Mouse (Mus musculus): ENCODE measurements at regions not wholly inside any gene's neighbourhood (a gene's known extent, or its start where the extent isn't known, plus 50 kb on each side); places are given as distances from the start of the nearest gene placed in this dataset.
A peak's percentile ranks its signal among the peaks of the same experiment; 100 is the strongest.

DNA sequence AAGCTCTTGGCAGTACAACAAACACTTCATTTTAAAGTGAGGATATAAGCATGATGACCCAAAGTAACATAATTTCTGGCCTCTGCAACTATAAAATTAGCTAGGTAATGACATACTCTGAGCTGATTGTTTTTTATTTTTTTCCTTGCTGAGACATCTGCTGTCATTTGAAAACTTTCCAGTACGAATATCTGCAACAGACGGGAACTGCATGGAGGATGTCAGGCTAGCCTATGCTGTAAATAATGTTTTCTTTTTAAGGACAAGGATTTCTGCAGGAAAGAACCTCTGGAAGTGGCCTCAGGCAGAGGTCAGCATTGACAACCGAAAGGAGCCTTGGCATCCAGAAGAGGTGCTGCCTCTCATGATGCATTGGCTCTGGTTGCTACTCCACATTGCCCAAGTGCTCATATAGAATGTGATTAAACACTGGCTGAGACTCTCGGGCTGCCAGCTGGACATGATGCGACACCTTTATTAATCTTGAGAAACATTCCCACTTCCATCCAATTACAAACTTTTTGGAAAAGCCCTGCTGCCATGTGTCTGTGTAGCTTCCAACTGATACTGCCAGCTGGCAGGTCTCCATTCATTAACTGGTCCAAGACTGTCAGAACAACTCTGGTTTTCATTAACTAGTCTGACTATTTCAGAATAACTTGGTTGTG is 837.9 kb downstream of the Ryr2 start:
- Histone ChIP-seq H3K27me3 (ENCODE audit: control insufficient read depth, insufficient read depth, low read length) (no peaks in the 10 kb centered on the region), H3K4me1 (ENCODE audit: control insufficient read depth, insufficient read depth, low read length) (no peaks in the 10 kb centered on the region), H3K9me3 (replicated peaks; ENCODE audit: control insufficient read depth, low read length) (no peaks in the 10 kb centered on the region), H3K9ac (replicated peaks; ENCODE audit: low read length) (no peak overlapping the region), H3K4me3 (ENCODE audit: low read depth, low read length) (no peak overlapping the region), H3K27ac (replicated peaks; ENCODE audit: low read depth, low read length) (no peak overlapping the region), H3K36me3 (replicated peaks; ENCODE audit: control insufficient read depth, insufficient read depth, low read depth, low read length) (no peaks in the 10 kb centered on the region), H3K4me2 (ENCODE audit: low read depth, low read length) (no peak overlapping the region)
- DNase-seq (ENCODE audit: low spot score) (no peak), ATAC-seq (replicated peaks; ENCODE audit: insufficient number of reproducible peaks, low FRiP score, low TSS enrichment, low read depth) (no peak)
- WGBS, result 84% methylated on average over 5 of the region's 5 CpGs

DNA sequence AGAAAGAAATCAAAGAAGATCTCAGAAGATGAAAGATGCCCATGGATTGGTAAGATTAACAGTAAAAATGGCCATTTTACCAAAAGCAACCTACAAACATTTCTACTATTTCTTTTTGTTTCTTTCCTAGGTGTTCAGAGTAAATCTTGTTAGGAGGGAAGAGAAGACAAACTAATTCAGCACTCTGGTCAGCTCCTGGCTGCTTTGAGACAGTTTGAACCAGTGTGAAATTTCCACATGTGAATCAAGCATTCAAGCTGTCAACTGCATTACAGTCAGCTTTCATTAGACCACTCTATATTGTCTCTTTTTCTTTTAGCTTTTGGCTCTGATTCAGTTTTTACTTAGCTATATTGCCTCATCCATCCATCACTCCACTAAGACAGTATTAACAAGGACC is 859.2 kb downstream of the Ryr2 start:
- Histone ChIP-seq H3K27me3 (ENCODE audit: control insufficient read depth, insufficient read depth, low read length) (no peaks in the 10 kb centered on the region), H3K9ac (replicated peaks; ENCODE audit: low read length) (no peak overlapping the region), H3K36me3 (replicated peaks; ENCODE audit: control insufficient read depth, insufficient read depth, low read depth, low read length) (no peaks in the 10 kb centered on the region), H3K27ac (replicated peaks; ENCODE audit: low read depth, low read length) (no peak overlapping the region), H3K4me1 (ENCODE audit: control insufficient read depth, insufficient read depth, low read length) (no peaks in the 10 kb centered on the region), H3K4me2 (ENCODE audit: low read depth, low read length) (no peak overlapping the region), H3K9me3 (replicated peaks; ENCODE audit: control insufficient read depth, low read length) (no peaks in the 10 kb centered on the region), H3K4me3 (ENCODE audit: low read depth, low read length) (no peak overlapping the region)
- peak; percentile 76 for DNase-seq (ENCODE audit: low spot score)
- no peak for ATAC-seq (replicated peaks; ENCODE audit: insufficient number of reproducible peaks, low FRiP score, low TSS enrichment, low read depth)

DNA sequence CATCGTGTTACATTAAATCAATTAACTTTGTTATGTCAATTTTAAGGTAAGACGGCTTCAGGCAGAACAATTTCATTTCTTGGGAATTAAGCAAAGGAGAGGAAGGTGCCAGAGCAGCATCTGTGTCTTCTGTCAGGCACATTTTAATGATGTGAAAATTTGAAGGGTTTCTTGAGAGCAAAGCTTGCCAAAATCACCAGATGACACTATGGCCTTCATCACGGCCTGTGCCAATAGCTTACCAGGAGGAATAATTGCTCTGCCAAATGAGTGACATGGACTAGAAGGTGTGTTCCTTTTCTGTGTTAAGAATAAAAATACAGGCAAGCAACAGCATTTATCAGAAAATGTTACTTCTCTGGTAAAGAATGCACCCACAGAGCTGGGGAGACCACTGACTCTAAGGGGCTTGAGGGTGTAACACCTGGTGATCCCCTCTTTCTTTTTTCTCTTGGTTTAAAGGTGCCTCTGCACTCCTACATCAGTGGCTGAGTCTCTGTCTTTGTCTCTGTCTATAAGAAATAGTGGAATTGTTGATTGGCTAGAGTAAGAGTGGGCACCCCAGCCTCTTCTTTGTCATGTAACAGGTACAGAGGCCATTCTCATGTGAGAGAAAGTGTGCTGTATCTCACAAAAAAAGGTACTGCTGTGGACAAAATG is 856.2 kb upstream of the Chrm3 start:
- WGBS, result 75% methylated on average over 3 of the region's 3 CpGs
- Histone ChIP-seq H3K9ac (replicated peaks; ENCODE audit: low read length) (no peak overlapping the region), H3K36me3 (replicated peaks; ENCODE audit: control insufficient read depth, insufficient read depth, low read depth, low read length) (no peaks in the 10 kb centered on the region), H3K27ac (replicated peaks; ENCODE audit: low read depth, low read length) (no peak overlapping the region), H3K4me1 (ENCODE audit: control insufficient read depth, insufficient read depth, low read length) (no peaks in the 10 kb centered on the region), H3K9me3 (replicated peaks; ENCODE audit: control insufficient read depth, low read length) (no peaks in the 10 kb centered on the region), H3K27me3 (ENCODE audit: control insufficient read depth, insufficient read depth, low read length) (no peaks in the 10 kb centered on the region), H3K4me3 (ENCODE audit: low read depth, low read length) (no peak overlapping the region), H3K4me2 (ENCODE audit: low read depth, low read length) (no peak overlapping the region)
- no peak for DNase-seq (ENCODE audit: low spot score)
- ATAC-seq (replicated peaks; ENCODE audit: insufficient number of reproducible peaks, low FRiP score, low TSS enrichment, low read depth), result no peak

DNA sequence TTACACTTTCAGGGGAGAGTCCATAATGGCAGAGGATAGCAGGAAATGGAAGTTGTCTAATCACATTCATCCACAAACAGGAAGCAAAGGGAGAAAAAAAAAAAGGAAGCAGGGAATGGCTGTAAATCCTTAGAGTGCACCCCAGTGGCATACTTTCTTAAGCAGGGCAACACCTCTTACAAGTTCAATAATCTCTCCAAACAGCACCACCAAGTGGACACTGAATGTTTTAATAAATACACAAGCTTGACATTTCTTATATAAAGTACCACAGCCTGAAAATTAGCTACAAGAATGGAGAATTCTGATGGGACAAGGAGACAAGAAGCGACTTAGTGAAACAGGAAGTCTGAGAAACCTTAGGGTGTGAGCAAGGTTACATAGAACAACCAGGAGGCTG is 849.5 kb upstream of the Chrm3 start:
- DNase-seq (ENCODE audit: low spot score) (no peak), ATAC-seq (replicated peaks; ENCODE audit: insufficient number of reproducible peaks, low FRiP score, low TSS enrichment, low read depth) (no peak)
- H3K4me2 ChIP-seq (ENCODE audit: low read depth, low read length), result no peak overlapping the region
- no peaks in the 10 kb centered on the region for H3K4me1 ChIP-seq (ENCODE audit: control insufficient read depth, insufficient read depth, low read length)
- no peaks in the 10 kb centered on the region for H3K36me3 ChIP-seq (replicated peaks; ENCODE audit: control insufficient read depth, insufficient read depth, low read depth, low read length)
- 75% methylated on average over 1 of the region's 1 CpGs for WGBS
- H3K4me3 ChIP-seq (ENCODE audit: low read depth, low read length), result no peak overlapping the region
- H3K27ac ChIP-seq (replicated peaks; ENCODE audit: low read depth, low read length), result no peak overlapping the region
- H3K9me3 ChIP-seq (replicated peaks; ENCODE audit: control insufficient read depth, low read length), result no peaks in the 10 kb centered on the region
- H3K27me3 ChIP-seq (ENCODE audit: control insufficient read depth, insufficient read depth, low read length), result no peaks in the 10 kb centered on the region
- H3K9ac ChIP-seq (replicated peaks; ENCODE audit: low read length), result no peak overlapping the region

DNA sequence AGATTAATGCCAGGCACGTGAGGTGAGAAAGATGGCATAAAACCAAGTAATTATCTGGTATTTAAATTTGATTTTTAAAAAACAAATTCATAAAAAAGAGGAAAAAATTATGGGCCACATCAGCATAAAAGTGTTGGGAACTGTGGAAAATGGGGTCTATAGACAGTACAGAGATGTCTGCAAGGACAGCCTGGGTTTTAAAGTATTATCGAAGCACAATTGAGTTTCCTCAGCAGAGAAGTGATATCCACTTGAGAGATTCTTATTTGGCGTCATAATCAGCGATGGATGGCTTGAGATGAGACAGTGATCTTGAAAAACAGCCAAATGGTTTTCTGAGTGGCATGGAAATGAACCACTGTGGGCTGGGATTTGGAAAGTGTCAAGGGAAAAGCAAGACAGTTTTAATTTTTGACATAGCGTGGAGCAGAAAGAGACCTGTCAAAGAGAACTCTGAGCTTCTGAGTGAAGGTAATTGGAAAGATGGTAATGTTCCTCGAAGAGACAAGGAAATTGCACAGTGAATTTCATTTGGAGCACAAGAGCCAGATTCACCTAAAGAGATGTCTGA is 844.7 kb upstream of the Chrm3 start:
- DNase-seq (ENCODE audit: low spot score) (no peak), ATAC-seq (replicated peaks; ENCODE audit: insufficient number of reproducible peaks, low FRiP score, low TSS enrichment, low read depth) (no peak)
- no peak overlapping the region for H3K4me3 ChIP-seq (ENCODE audit: low read depth, low read length)
- no peaks in the 10 kb centered on the region for H3K4me1 ChIP-seq (ENCODE audit: control insufficient read depth, insufficient read depth, low read length)
- no peaks in the 10 kb centered on the region for H3K9me3 ChIP-seq (replicated peaks; ENCODE audit: control insufficient read depth, low read length)
- H3K36me3 ChIP-seq (replicated peaks; ENCODE audit: control insufficient read depth, insufficient read depth, low read depth, low read length), result no peaks in the 10 kb centered on the region
- 86% methylated on average over 6 of the region's 6 CpGs for WGBS
- H3K9ac ChIP-seq (replicated peaks; ENCODE audit: low read length), result no peak overlapping the region
- no peaks in the 10 kb centered on the region for H3K27me3 ChIP-seq (ENCODE audit: control insufficient read depth, insufficient read depth, low read length)
- H3K27ac ChIP-seq (replicated peaks; ENCODE audit: low read depth, low read length), result no peak overlapping the region
- no peak overlapping the region for H3K4me2 ChIP-seq (ENCODE audit: low read depth, low read length)

DNA sequence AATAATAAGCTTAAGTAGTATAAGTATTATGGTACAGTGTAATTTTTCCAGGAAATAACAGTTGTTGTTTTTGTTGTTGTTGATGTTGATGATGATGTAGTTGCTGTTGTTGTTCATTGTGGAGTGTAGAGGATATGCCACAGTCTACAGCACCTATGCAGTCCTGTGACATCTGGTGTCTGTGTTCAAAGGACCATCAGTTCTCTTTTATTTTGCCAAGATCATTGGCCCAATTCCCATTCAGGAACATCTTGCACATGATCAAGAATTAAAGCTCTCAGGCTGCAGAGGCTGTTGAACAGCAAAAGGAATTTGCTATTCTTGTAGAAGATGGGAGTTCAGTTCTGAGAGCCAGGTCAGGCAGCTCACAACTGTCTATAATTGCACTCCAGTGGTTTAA is 841.3 kb upstream of the Chrm3 start:
- Histone ChIP-seq H3K27me3 (ENCODE audit: control insufficient read depth, insufficient read depth, low read length) (no peaks in the 10 kb centered on the region), H3K27ac (replicated peaks; ENCODE audit: low read depth, low read length) (no peak overlapping the region), H3K4me1 (ENCODE audit: control insufficient read depth, insufficient read depth, low read length) (no peaks in the 10 kb centered on the region), H3K9me3 (replicated peaks; ENCODE audit: control insufficient read depth, low read length) (no peaks in the 10 kb centered on the region), H3K9ac (replicated peaks; ENCODE audit: low read length) (no peak overlapping the region), H3K36me3 (replicated peaks; ENCODE audit: control insufficient read depth, insufficient read depth, low read depth, low read length) (no peaks in the 10 kb centered on the region), H3K4me2 (ENCODE audit: low read depth, low read length) (no peak overlapping the region), H3K4me3 (ENCODE audit: low read depth, low read length) (no peak overlapping the region)
- DNase-seq (ENCODE audit: low spot score), result no peak
- ATAC-seq (replicated peaks; ENCODE audit: insufficient number of reproducible peaks, low FRiP score, low TSS enrichment, low read depth), result no peak

DNA sequence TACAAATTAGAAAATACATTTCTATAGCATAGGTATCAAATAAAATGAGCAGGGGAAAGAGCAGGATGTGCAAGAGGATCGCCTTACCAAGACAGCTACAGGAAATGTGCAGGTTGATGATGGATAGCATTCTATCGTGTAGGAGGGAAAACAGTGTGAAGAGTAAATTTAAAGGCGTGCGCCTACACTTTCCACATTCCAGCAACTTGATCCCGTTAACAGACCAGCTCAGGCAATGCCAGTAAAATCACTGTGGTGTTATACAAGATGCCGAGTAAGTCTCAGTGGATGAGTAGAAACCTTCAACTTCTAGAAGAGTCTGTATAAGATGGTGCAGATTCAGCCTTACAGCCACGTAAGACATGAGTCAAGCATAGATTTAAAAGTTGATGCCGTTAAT is 831.8 kb upstream of the Chrm3 start:
- 77% methylated on average over 8 of the region's 8 CpGs for WGBS
- Histone ChIP-seq H3K27me3 (ENCODE audit: control insufficient read depth, insufficient read depth, low read length) (no peaks in the 10 kb centered on the region), H3K4me1 (ENCODE audit: control insufficient read depth, insufficient read depth, low read length) (no peaks in the 10 kb centered on the region), H3K4me2 (ENCODE audit: low read depth, low read length) (no peak overlapping the region), H3K36me3 (replicated peaks; ENCODE audit: control insufficient read depth, insufficient read depth, low read depth, low read length) (no peaks in the 10 kb centered on the region), H3K9me3 (replicated peaks; ENCODE audit: control insufficient read depth, low read length) (no peaks in the 10 kb centered on the region), H3K4me3 (ENCODE audit: low read depth, low read length) (no peak overlapping the region), H3K9ac (replicated peaks; ENCODE audit: low read length) (no peak overlapping the region), H3K27ac (replicated peaks; ENCODE audit: low read depth, low read length) (no peak overlapping the region)
- no peak for ATAC-seq (replicated peaks; ENCODE audit: insufficient number of reproducible peaks, low FRiP score, low TSS enrichment, low read depth)
- no peak for DNase-seq (ENCODE audit: low spot score)

DNA sequence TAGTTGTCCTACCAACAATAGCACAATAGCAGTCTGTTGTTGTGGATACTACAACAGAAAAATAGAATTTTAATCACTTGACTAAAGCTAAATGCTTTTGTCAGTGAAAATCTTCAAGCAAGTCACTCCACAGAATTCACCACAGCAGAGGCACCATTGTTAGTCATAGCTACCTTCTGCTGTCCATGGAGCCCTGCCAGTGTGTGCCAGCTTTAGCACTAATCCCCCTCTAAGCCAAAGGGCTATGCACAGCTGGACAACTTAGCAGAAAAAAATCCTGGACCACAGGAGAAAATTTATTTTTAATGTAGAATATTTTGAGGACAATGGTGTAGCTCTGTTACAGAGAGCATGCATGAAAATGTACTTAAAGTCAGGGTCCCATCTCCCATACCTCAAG is 820.5 kb upstream of the Chrm3 start:
- Histone ChIP-seq H3K27me3 (ENCODE audit: control insufficient read depth, insufficient read depth, low read length) (no peaks in the 10 kb centered on the region), H3K9me3 (replicated peaks; ENCODE audit: control insufficient read depth, low read length) (no peaks in the 10 kb centered on the region), H3K9ac (replicated peaks; ENCODE audit: low read length) (no peak overlapping the region), H3K4me3 (ENCODE audit: low read depth, low read length) (no peak overlapping the region), H3K36me3 (replicated peaks; ENCODE audit: control insufficient read depth, insufficient read depth, low read depth, low read length) (no peaks in the 10 kb centered on the region), H3K27ac (replicated peaks; ENCODE audit: low read depth, low read length) (no peak overlapping the region), H3K4me1 (ENCODE audit: control insufficient read depth, insufficient read depth, low read length) (no peaks in the 10 kb centered on the region), H3K4me2 (ENCODE audit: low read depth, low read length) (no peak overlapping the region)
- ATAC-seq (replicated peaks; ENCODE audit: insufficient number of reproducible peaks, low FRiP score, low TSS enrichment, low read depth), result no peak
- no peak for DNase-seq (ENCODE audit: low spot score)

Data from embryonic facial prominence, embryonic 11.5 days (tissue).